Mouse (Mus musculus): Measurements from ENCODE around the gene Relch. TPM values are rescaled to one million over a fixed set of nuclear protein-coding genes. Genes with fewer than 3 reads are reported as not detected.
"Not testable (repeated sequence)": the region's sequence is repeated elsewhere in the genome, so short reads cannot be mapped to it uniquely, and the experiment has no call there.

Gene Relch
- polyA plus RNA-seq, 1 experiment = 48.5 TPM

- H3K27me3 ChIP-seq (ENCODE audit: control insufficient read depth, insufficient read depth, low read length) = no peaks in the 10 kb centered on the region
- TF ChIP-seq CTCF (IDR thresholded peaks at IDR 0.05; ENCODE audit: borderline replicate concordance, insufficient read depth, low read depth, low read length) (no peak), POLR2A (IDR thresholded peaks at IDR 0.05; ENCODE audit: borderline replicate concordance, insufficient read depth, low read length) (no peak)
- no peak overlapping the region for H3K4me3 ChIP-seq (replicated peaks; ENCODE audit: insufficient read depth, low read depth, low read length)
- peak in 1 of 2 experiments; percentile 23 for DNase-seq
- no peaks in the 10 kb centered on the region for H3K4me1 ChIP-seq (ENCODE audit: control insufficient read depth, insufficient read depth, low read length)
- no peak overlapping the region for H3K27ac ChIP-seq (ENCODE audit: insufficient read depth, low read length)
- 14% methylated on average over 1 of the region's 1 CpGs for WGBS
Observed at GRCm38 (mm10) chr1:105711227-105711626, 47.6 kb downstream of the Relch start.

GRCm38 (mm10) chr1:105712822-105713221 is 49.2 kb downstream of the Relch start:
- TF ChIP-seq CTCF (IDR thresholded peaks at IDR 0.05; ENCODE audit: borderline replicate concordance, insufficient read depth, low read depth, low read length) = no peak
- TF ChIP-seq POLR2A (IDR thresholded peaks at IDR 0.05; ENCODE audit: borderline replicate concordance, insufficient read depth, low read length) = no peak
- H3K4me1 ChIP-seq (ENCODE audit: control insufficient read depth, insufficient read depth, low read length) = no peaks in the 10 kb centered on the region
- no peak overlapping the region for H3K27ac ChIP-seq (ENCODE audit: insufficient read depth, low read length)
- no peaks in the 10 kb centered on the region for H3K27me3 ChIP-seq (ENCODE audit: control insufficient read depth, insufficient read depth, low read length)
- no peak overlapping the region for H3K4me3 ChIP-seq (replicated peaks; ENCODE audit: insufficient read depth, low read depth, low read length)
- no peak for DNase-seq
- WGBS = 92% methylated on average over 2 of the region's 2 CpGs

GRCm38 (mm10) chr1:105718358-105718757 is 54.7 kb downstream of the Relch start:
- Histone ChIP-seq H3K27me3 (ENCODE audit: control insufficient read depth, insufficient read depth, low read length) (no peaks in the 10 kb centered on the region), H3K4me1 (ENCODE audit: control insufficient read depth, insufficient read depth, low read length) (no peaks in the 10 kb centered on the region), H3K27ac (ENCODE audit: insufficient read depth, low read length) (no peak overlapping the region), H3K4me3 (replicated peaks; ENCODE audit: insufficient read depth, low read depth, low read length) (no peak overlapping the region)
- DNase-seq = no peak
- WGBS = 83% methylated on average over 1 of the region's 1 CpGs
- no peak for TF ChIP-seq CTCF (IDR thresholded peaks at IDR 0.05; ENCODE audit: borderline replicate concordance, insufficient read depth, low read depth, low read length)
- TF ChIP-seq POLR2A (IDR thresholded peaks at IDR 0.05; ENCODE audit: borderline replicate concordance, insufficient read depth, low read length) = no peak

- H3K4me3 ChIP-seq (replicated peaks; ENCODE audit: insufficient read depth, low read depth, low read length); H3K27me3 ChIP-seq (ENCODE audit: control insufficient read depth, insufficient read depth, low read length); H3K4me1 ChIP-seq (ENCODE audit: control insufficient read depth, insufficient read depth, low read length); H3K27ac ChIP-seq (ENCODE audit: insufficient read depth, low read length); DNase-seq: not testable (repeated sequence)
- WGBS = 97% methylated on average over 13 of the region's 13 CpGs
Observed at GRCm38 (mm10) chr1:105729246-105729645, 65.6 kb downstream of the Relch start.

- Histone ChIP-seq H3K4me3 (replicated peaks; ENCODE audit: insufficient read depth, low read depth, low read length) (no peak overlapping the region), H3K27ac (ENCODE audit: insufficient read depth, low read length) (no peak overlapping the region), H3K4me1 (ENCODE audit: control insufficient read depth, insufficient read depth, low read length) (no peaks in the 10 kb centered on the region), H3K27me3 (ENCODE audit: control insufficient read depth, insufficient read depth, low read length) (no peaks in the 10 kb centered on the region)
- no peak for DNase-seq
- TF ChIP-seq CTCF (IDR thresholded peaks at IDR 0.05; ENCODE audit: borderline replicate concordance, insufficient read depth, low read depth, low read length) (no peak), POLR2A (IDR thresholded peaks at IDR 0.05; ENCODE audit: borderline replicate concordance, insufficient read depth, low read length) (no peak)
- 72% methylated on average over 3 of the region's 3 CpGs for WGBS
Observed at GRCm38 (mm10) chr1:105735318-105735717, 71.7 kb downstream of the Relch start.

GRCm38 (mm10) chr1:105738334-105738733 is 74.7 kb downstream of the Relch start:
- DNase-seq = no peak
- no peak overlapping the region for H3K27ac ChIP-seq (ENCODE audit: insufficient read depth, low read length)
- H3K27me3 ChIP-seq (ENCODE audit: control insufficient read depth, insufficient read depth, low read length) = no peaks in the 10 kb centered on the region
- 94% methylated on average over 6 of the region's 6 CpGs for WGBS
- no peak overlapping the region for H3K4me3 ChIP-seq (replicated peaks; ENCODE audit: insufficient read depth, low read depth, low read length)
- TF ChIP-seq POLR2A (IDR thresholded peaks at IDR 0.05; ENCODE audit: borderline replicate concordance, insufficient read depth, low read length) = no peak
- TF ChIP-seq CTCF (IDR thresholded peaks at IDR 0.05; ENCODE audit: borderline replicate concordance, insufficient read depth, low read depth, low read length) = no peak
- no peaks in the 10 kb centered on the region for H3K4me1 ChIP-seq (ENCODE audit: control insufficient read depth, insufficient read depth, low read length)

GRCm38 (mm10) chr1:105739493-105739892 is 75.8 kb downstream of the Relch start:
- TF ChIP-seq POLR2A (IDR thresholded peaks at IDR 0.05; ENCODE audit: borderline replicate concordance, insufficient read depth, low read length) (no peak), CTCF (IDR thresholded peaks at IDR 0.05; ENCODE audit: borderline replicate concordance, insufficient read depth, low read depth, low read length) (no peak)
- Histone ChIP-seq H3K4me3 (replicated peaks; ENCODE audit: insufficient read depth, low read depth, low read length) (no peak overlapping the region), H3K27me3 (ENCODE audit: control insufficient read depth, insufficient read depth, low read length) (no peaks in the 10 kb centered on the region), H3K4me1 (ENCODE audit: control insufficient read depth, insufficient read depth, low read length) (no peaks in the 10 kb centered on the region), H3K27ac (ENCODE audit: insufficient read depth, low read length) (no peak overlapping the region)
- DNase-seq = no peak

- H3K4me3 ChIP-seq (replicated peaks; ENCODE audit: insufficient read depth, low read depth, low read length) = no peak overlapping the region
- H3K4me1 ChIP-seq (ENCODE audit: control insufficient read depth, insufficient read depth, low read length) = no peaks in the 10 kb centered on the region
- WGBS = 90% methylated on average over 1 of the region's 1 CpGs
- TF ChIP-seq POLR2A (IDR thresholded peaks at IDR 0.05; ENCODE audit: borderline replicate concordance, insufficient read depth, low read length) = no peak
- TF ChIP-seq CTCF (IDR thresholded peaks at IDR 0.05; ENCODE audit: borderline replicate concordance, insufficient read depth, low read depth, low read length) = no peak
- no peak for DNase-seq
- H3K27ac ChIP-seq (ENCODE audit: insufficient read depth, low read length) = no peak overlapping the region
- no peaks in the 10 kb centered on the region for H3K27me3 ChIP-seq (ENCODE audit: control insufficient read depth, insufficient read depth, low read length)
Observed at GRCm38 (mm10) chr1:105742481-105742880, 78.8 kb downstream of the Relch start.
